Mouse (Mus musculus) G1E-ER4 (cell line): ENCODE data around the gene Tmem129. TPM values are rescaled to one million over a fixed set of nuclear protein-coding genes. Genes with fewer than 3 reads are reported as not detected.

Experiments
- GATA1 ChIP-seq: IDR thresholded peaks from one replicate; pipeline ENCODE4 v1.8.0; 2012; ENCODE audit warnings: low read length, inconsistent platforms
- polyA plus RNA-seq: library from polyadenylated mRNA; stranded (reverse); fragments of >175 nt; gene quantifications from 2 replicates; pipeline ENCODE4 v1.2.3, GENCODE M21; 2012

Gene Tmem129
- polyA plus RNA-seq = 12.1 and 13.3 TPM in 2 replicates

GRCm38 (mm10) chr5:33657787-33658663 is at the start of gene Tmem129, which contains the start of gene Tacc3:
Tmem129 (minus strand) TSS chr5:33658416.
Tacc3 (plus strand) TSS chr5:33658128.
- TF ChIP-seq GATA1 = no peak

GRCm38 (mm10) chr5:33707163-33707562 is 48.9 kb upstream of the Tmem129 start:
- no peak for TF ChIP-seq GATA1

GRCm38 (mm10) chr5:33706350-33706629 is 48.1 kb upstream of the Tmem129 start:
- no peak for TF ChIP-seq GATA1

GRCm38 (mm10) chr5:33705612-33706349 is 47.6 kb upstream of the Tmem129 start:
- no peak for TF ChIP-seq GATA1

GRCm38 (mm10) chr5:33704945-33705611 is 46.9 kb upstream of the Tmem129 start:
- TF ChIP-seq GATA1 = no peak

- TF ChIP-seq GATA1 = no peak
These were observed 45.8 kb upstream of the Tmem129 start for GRCm38 (mm10) chr5:33703999-33704398.

GRCm38 (mm10) chr5:33701832-33702231 is 43.6 kb upstream of the Tmem129 start:
- no peak for TF ChIP-seq GATA1

GRCm38 (mm10) chr5:33700010-33700409 is 41.8 kb upstream of the Tmem129 start:
- TF ChIP-seq GATA1 = no peak

GRCm38 (mm10) chr5:33698669-33699068 is 40.5 kb upstream of the Tmem129 start:
- no peak for TF ChIP-seq GATA1

- no peak for TF ChIP-seq GATA1
These were observed 39.8 kb upstream of the Tmem129 start for GRCm38 (mm10) chr5:33697947-33698512.

GRCm38 (mm10) chr5:33697534-33697933 is 39.3 kb upstream of the Tmem129 start:
- no peak for TF ChIP-seq GATA1

- no peak for TF ChIP-seq GATA1
These were observed 38.2 kb upstream of the Tmem129 start for GRCm38 (mm10) chr5:33696430-33696829.

GRCm38 (mm10) chr5:33695718-33696121 is 37.5 kb upstream of the Tmem129 start:
- TF ChIP-seq GATA1 = no peak

GRCm38 (mm10) chr5:33694848-33695717 is 36.9 kb upstream of the Tmem129 start:
- TF ChIP-seq GATA1 = no peak

GRCm38 (mm10) chr5:33694461-33694847 is 36.2 kb upstream of the Tmem129 start:
- no peak for TF ChIP-seq GATA1

GRCm38 (mm10) chr5:33692393-33692792 is 34.2 kb upstream of the Tmem129 start:
- TF ChIP-seq GATA1 = no peak
